Mouse (Mus musculus) gastrocnemius, postnatal 36 days (tissue): Measurements from ENCODE around the gene Spp1. TPM values are rescaled to one million over a fixed set of nuclear protein-coding genes. Genes with fewer than 3 reads are reported as not detected.

Source experiments
- DNase-seq, 2 experiments: peaks; one replicate each; pipeline ENCODE4 v3.0.0; 2022
- intact Hi-C: fragments of 180-260 bp; cut with DNase I; formaldehyde crosslinking; loops from one replicate; pipeline ENCODE4 v1.15.1; 2025
- total RNA-seq, 2 experiments: library from RNA; stranded (reverse); gene quantifications; 2 replicates each; pipeline ENCODE4 v1.2.3; 2021

Gene Spp1
- total RNA-seq, 2 experiments from 2014 or later: 1.8 to 5.6 TPM

- no peak for DNase-seq
- intact Hi-C loops: no loop called here
Observed at GRCm38 (mm10) chr5:104480367-104480766, 45.4 kb downstream of the Spp1 start.

- DNase-seq: no peak
- intact Hi-C loops: no loop called here
Observed at GRCm38 (mm10) chr5:104482856-104483255, 47.9 kb downstream of the Spp1 start.

Other genes starting within 250 kb of the Spp1 start
- 1 to 10 TPM; 1.4 to 2.1 TPM for gene Dmp1, start 232.5 kb upstream of the Spp1 start, total RNA-seq
- gene Ibsp, start 135.9 kb upstream of the Spp1 start, total RNA-seq: not detected
- gene Mepe, start 109.8 kb upstream of the Spp1 start, total RNA-seq: not detected
- 10 to 100 TPM; 11.1 to 12.2 TPM for gene Pkd2, start 24.3 kb downstream of the Spp1 start, total RNA-seq
- gene BC005561, start 73.2 kb downstream of the Spp1 start, total RNA-seq: 1 to 10 TPM; 3.2 to 4.7 TPM